Mouse (Mus musculus) kidney, embryonic 14.5 days (tissue): Measurements from ENCODE around the gene Rassf5. TPM values are rescaled to one million over a fixed set of nuclear protein-coding genes. Genes with fewer than 3 reads are reported as not detected.
A peak's percentile ranks its signal among the peaks of the same experiment; 100 is the strongest.

Source experiments
- ATAC-seq: fragments of 200-750 bp; cut with Nextera tagmentation; 2 replicates; pipeline ENCODE4 v1.8.0; 2017; ENCODE audit warnings: moderate number of reproducible peaks, mild to moderate bottlenecking, moderate TSS enrichment, moderate library complexity; ENCODE audit not compliant: low FRiP score, low TSS enrichment
- H3K27ac ChIP-seq: fragments of 300-500 bp; sonication (generic); 2 replicates; pipeline ENCODE4 v1.5.1; 2014; ENCODE audit warnings: low read depth, mild to moderate bottlenecking, low read length, moderate library complexity, mixed read lengths
- H3K27me3 ChIP-seq: fragments of 300-500 bp; sonication (generic); 2 replicates; pipeline ENCODE4 v1.6.1; 2014; ENCODE audit warnings: mild to moderate bottlenecking, low read length; ENCODE audit not compliant: control insufficient read depth, insufficient read depth
- H3K36me3 ChIP-seq: fragments of 300-500 bp; sonication (generic); 2 replicates; pipeline ENCODE4 v1.6.1; 2014; ENCODE audit warnings: low read length, mixed read lengths; ENCODE audit not compliant: control insufficient read depth, insufficient read depth
- H3K4me1 ChIP-seq: fragments of 300-500 bp; sonication (generic); 2 replicates; pipeline ENCODE4 v1.6.1; 2014; ENCODE audit warnings: low read length, mixed read lengths; ENCODE audit not compliant: control insufficient read depth, insufficient read depth
- H3K4me2 ChIP-seq: fragments of 300-500 bp; sonication (generic); replicated peaks from 2 replicates; pipeline ENCODE4 v1.6.1; 2014; ENCODE audit warnings: low read depth, mild to moderate bottlenecking, low read length
- H3K4me3 ChIP-seq: fragments of 300-500 bp; sonication (generic); 2 replicates; pipeline ENCODE4 v1.5.1; 2014; ENCODE audit warnings: mild to moderate bottlenecking, low read length
- H3K9ac ChIP-seq: fragments of 300-500 bp; sonication (generic); 2 replicates; pipeline ENCODE4 v1.6.1; 2014; ENCODE audit warnings: low read depth, mild to moderate bottlenecking, low read length, moderate library complexity
- H3K9me3 ChIP-seq: fragments of 300-500 bp; sonication (generic); 2 replicates; pipeline ENCODE4 v1.6.1; 2016; ENCODE audit warnings: low read length; ENCODE audit not compliant: control insufficient read depth
- WGBS: fragments of 180-500 bp; shearing (Covaris S2); extraction: QIAGEN DNeasy Blood & Tissue Kit; methylation state at CpG from one replicate; pipeline ENCODE4 v1.1.7; 2014; 5-methylcytosine and 5-hydroxymethylcytosine counted together
- polyA plus RNA-seq: library from polyadenylated mRNA; unstranded; fragments of >200 nt; fragmentation: Nextera tagmentation; extraction: Ambion mirVana; gene quantifications from 2 replicates; pipeline ENCODE4 v1.2.1, GENCODE M21; 2014

The Rassf5 gene
- polyA plus RNA-seq, 1 experiment from 2014 or later, result 1.8 TPM

GRCm38 (mm10) chr1:131142472-131142871 is 102.6 kb downstream of the Rassf5 start:
- no peak for ATAC-seq
- Histone ChIP-seq H3K9me3 (no peaks in the 10 kb centered on the region), H3K27me3 (no peaks in the 10 kb centered on the region), H3K9ac (no peak overlapping the region), H3K4me3 (no peak overlapping the region), H3K27ac (no peak overlapping the region), H3K4me2 (no peak overlapping the region), H3K4me1 (no peaks in the 10 kb centered on the region), H3K36me3 (no peaks in the 10 kb centered on the region)
- WGBS, result 88% methylated on average over 1 of the region's 1 CpGs

- H3K27me3 ChIP-seq, result no peaks in the 10 kb centered on the region
- no peaks in the 10 kb centered on the region for H3K9me3 ChIP-seq
- WGBS, result 69% methylated on average over 2 of the region's 2 CpGs
- no peaks in the 10 kb centered on the region for H3K36me3 ChIP-seq
- no peak overlapping the region for H3K9ac ChIP-seq
- no peak overlapping the region for H3K4me2 ChIP-seq
- H3K4me3 ChIP-seq, result no peak overlapping the region
- H3K4me1 ChIP-seq, result no peaks in the 10 kb centered on the region
- no peak overlapping the region for H3K27ac ChIP-seq
- ATAC-seq, result no peak
Measured at GRCm38 (mm10) chr1:131141449-131141848, 103.6 kb downstream of the Rassf5 start.

DNA sequence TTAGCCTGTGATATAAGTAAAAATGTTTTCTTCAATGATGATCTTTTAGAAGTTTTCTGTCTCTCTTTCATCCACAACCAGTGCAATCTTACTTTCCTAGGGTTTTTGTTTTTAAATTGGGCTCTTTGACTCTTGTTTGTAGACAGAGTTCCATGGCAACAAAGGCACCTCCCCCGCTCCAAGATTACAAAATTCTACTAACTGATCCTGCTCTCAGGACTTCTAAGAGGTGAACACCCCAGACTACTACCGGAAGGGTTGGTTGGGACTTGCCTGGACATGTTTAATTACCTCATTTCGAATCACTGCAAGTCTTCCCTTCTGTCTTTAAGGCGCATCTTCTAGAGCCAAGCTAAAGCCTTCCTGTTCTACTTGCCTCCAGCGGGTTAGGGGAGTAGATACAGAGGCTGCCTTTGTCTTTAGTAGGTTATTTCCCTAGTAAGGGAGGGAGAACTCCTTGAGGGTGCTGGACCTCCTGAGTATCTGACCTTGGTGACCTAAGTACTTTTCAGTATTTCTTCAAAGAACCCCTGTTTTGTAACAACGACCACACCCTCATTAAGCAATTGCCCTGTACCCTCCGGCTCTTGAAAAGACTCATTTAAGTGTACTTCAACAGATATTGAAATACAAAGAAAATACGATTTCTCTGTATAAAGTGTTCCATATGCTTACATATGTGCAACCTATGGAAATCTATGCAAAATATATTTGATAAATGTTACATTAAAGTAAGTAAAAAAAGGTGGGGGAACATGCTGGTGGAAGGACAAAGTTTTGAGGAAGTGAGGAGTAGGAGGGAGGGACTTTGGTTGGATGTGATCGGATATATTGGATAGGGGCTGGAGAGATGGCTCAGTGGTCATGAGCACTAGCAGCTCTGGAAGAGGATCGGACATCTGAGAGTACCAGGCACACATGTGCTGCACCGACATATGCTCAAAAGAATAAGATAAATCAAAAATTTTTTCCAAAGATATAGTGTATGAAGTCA is 105.7 kb downstream of the Rassf5 start:
- no peaks in the 10 kb centered on the region for H3K4me1 ChIP-seq
- no peaks in the 10 kb centered on the region; the same call in 1 of the 2 replicates for H3K36me3 ChIP-seq
- no peaks in the 10 kb centered on the region for H3K27me3 ChIP-seq
- H3K4me3 ChIP-seq, result peak overlapping the region; percentile 83; the same call in 1 of the 2 replicates
- ATAC-seq, result no peak
- H3K9ac ChIP-seq, result no peak overlapping the region
- H3K4me2 ChIP-seq, result peak overlapping the region; percentile 91
- no peaks in the 10 kb centered on the region for H3K9me3 ChIP-seq
- WGBS, result 69% methylated on average over 11 of the region's 11 CpGs
- no peak overlapping the region for H3K27ac ChIP-seq

GRCm38 (mm10) chr1:131138191-131139016 is 106.7 kb downstream of the Rassf5 start, which contains the start of gene Dyrk3:
Gene Dyrk3 (minus strand): TSS chr1:131138340.
- Histone ChIP-seq H3K9ac (peak within 1 kb of the TSS; percentile 79), H3K27me3 (no peaks in the 10 kb centered on the region), H3K4me2 (peak within 1 kb of the TSS; percentile 91), H3K27ac (peak within 1 kb of the TSS; percentile 94), H3K4me3 (peak within 1 kb of the TSS; percentile 83), H3K36me3 (no peaks in the 10 kb centered on the region; the same call in 1 of the 2 replicates), H3K4me1 (no peaks in the 10 kb centered on the region), H3K9me3 (no peaks in the 10 kb centered on the region)
- peak; percentile 98 for ATAC-seq
- 4% methylated on average over 49 of the region's 49 CpGs for WGBS

- H3K27ac ChIP-seq, result peak overlapping the region; percentile 94
- 0% methylated on average over 24 of the region's 36 CpGs for WGBS
- peak overlapping the region; percentile 91 for H3K4me2 ChIP-seq
- H3K9me3 ChIP-seq, result no peaks in the 10 kb centered on the region
- H3K36me3 ChIP-seq, result no peaks in the 10 kb centered on the region; the same call in 1 of the 2 replicates
- H3K27me3 ChIP-seq, result no peaks in the 10 kb centered on the region
- H3K4me3 ChIP-seq, result peak overlapping the region; percentile 83
- H3K9ac ChIP-seq, result peak overlapping the region; percentile 79
- H3K4me1 ChIP-seq, result no peaks in the 10 kb centered on the region
- ATAC-seq, result peak; percentile 90
Measured at GRCm38 (mm10) chr1:131137717-131138118, 107.3 kb downstream of the Rassf5 start.

DNA sequence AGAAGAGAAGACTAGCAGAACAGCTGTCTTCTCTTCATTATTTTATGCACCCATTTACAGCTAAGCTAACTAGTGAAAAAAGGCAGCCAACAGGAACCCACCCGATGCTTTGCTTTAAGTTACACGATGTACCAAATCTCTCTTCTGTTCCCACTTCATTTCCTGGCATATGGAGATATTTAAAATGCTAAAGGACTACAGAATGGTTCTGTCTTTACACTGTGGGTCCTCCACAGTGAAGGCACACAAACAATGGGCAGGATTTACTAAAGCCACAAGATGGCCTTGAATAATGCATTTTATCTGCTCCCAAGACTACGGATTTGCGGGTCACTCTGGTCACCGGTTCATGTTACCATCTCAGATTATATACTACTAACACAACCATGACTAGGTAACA is 107.9 kb downstream of the Rassf5 start:
- Histone ChIP-seq H3K27me3 (no peaks in the 10 kb centered on the region), H3K9me3 (no peaks in the 10 kb centered on the region)
- WGBS, result 30% methylated on average over 5 of the region's 5 CpGs

GRCm38 (mm10) chr1:131135960-131136629 is 109.0 kb downstream of the Rassf5 start:
- H3K4me3 ChIP-seq, result no peak overlapping the region
- ATAC-seq, result no peak
- no peak overlapping the region for H3K27ac ChIP-seq
- no peaks in the 10 kb centered on the region for H3K9me3 ChIP-seq
- H3K4me2 ChIP-seq, result no peak overlapping the region
- 84% methylated on average over 10 of the region's 10 CpGs for WGBS
- H3K36me3 ChIP-seq, result no peaks in the 10 kb centered on the region; the same call in 1 of the 2 replicates
- no peaks in the 10 kb centered on the region for H3K27me3 ChIP-seq
- no peak overlapping the region for H3K9ac ChIP-seq
- H3K4me1 ChIP-seq, result no peaks in the 10 kb centered on the region

More for the DNA sequence above, 107.9 kb downstream of the Rassf5 start:
- H3K4me3 ChIP-seq, result peak overlapping the region; percentile 83
- no peaks in the 10 kb centered on the region for H3K4me1 ChIP-seq
- peak overlapping the region; percentile 91 for H3K4me2 ChIP-seq
- H3K27ac ChIP-seq, result no peak overlapping the region
- H3K9ac ChIP-seq, result no peak overlapping the region
- H3K36me3 ChIP-seq, result no peaks in the 10 kb centered on the region; the same call in 1 of the 2 replicates
- ATAC-seq, result no peak

GRCm38 (mm10) chr1:131134942-131135522 is 110.0 kb downstream of the Rassf5 start:
- ATAC-seq, result no peak
- no peaks in the 10 kb centered on the region for H3K9me3 ChIP-seq
- 66% methylated on average over 8 of the region's 8 CpGs for WGBS
- H3K9ac ChIP-seq, result no peak overlapping the region
- H3K4me2 ChIP-seq, result no peak overlapping the region
- H3K27me3 ChIP-seq, result no peaks in the 10 kb centered on the region
- no peaks in the 10 kb centered on the region; the same call in 1 of the 2 replicates for H3K36me3 ChIP-seq
- H3K27ac ChIP-seq, result no peak overlapping the region
- no peak overlapping the region for H3K4me3 ChIP-seq
- no peaks in the 10 kb centered on the region for H3K4me1 ChIP-seq
